Mouse (Mus musculus): Measurements from ENCODE around the gene Upp2.

DNA sequence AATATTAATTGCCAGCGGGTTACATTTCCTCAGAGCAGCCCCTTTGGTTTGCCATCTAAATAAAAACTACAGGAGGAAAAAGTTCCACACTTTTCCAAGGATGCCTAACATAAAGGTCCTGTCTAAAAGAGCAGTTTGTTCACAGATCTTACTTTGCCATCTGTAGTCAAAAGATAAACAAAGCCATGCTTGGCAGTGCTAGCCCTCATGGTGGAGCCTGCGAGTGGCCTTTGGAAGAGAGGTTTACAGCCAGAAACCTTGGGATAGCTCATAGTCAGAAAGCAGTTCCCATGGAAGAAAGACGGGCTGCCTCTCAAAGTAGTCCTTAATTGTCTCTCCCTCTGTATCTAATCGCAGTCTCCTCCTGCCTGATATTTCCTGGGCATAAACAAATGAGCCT lies 36.6 kb upstream of the Upp2 start:
- no peak for TF ChIP-seq CHD2 (IDR thresholded peaks at IDR 0.05; ENCODE audit: low read depth, low read length)
- TF ChIP-seq ZNF384 (IDR thresholded peaks at IDR 0.05; ENCODE audit: low read depth, low read length) = no peak
- no peak for TF ChIP-seq HCFC1 (IDR thresholded peaks at IDR 0.05; ENCODE audit: borderline replicate concordance, insufficient read depth, low read length)
- no peak for TF ChIP-seq MAFK (IDR thresholded peaks at IDR 0.05; ENCODE audit: insufficient read depth, low read depth, low read length)
- no peak for TF ChIP-seq ZC3H11A (IDR thresholded peaks at IDR 0.05; ENCODE audit: borderline replicate concordance, low read depth, low read length)
